Mouse (Mus musculus): ENCODE results near the gene Mov10. TPM values are rescaled to one million over a fixed set of nuclear protein-coding genes. Genes with fewer than 3 reads are reported as not detected.
"Not testable (repeated sequence)": the region's sequence is repeated elsewhere in the genome, so short reads cannot be mapped to it uniquely, and the experiment has no call there.

Gene Mov10
- polyA plus RNA-seq, 1 experiment from 2014 or later, result 13.8 TPM

- Histone ChIP-seq H3K27me3 (peaks cover 33% of the 10 kb centered on the region), H3K36me3 (no peaks in the 10 kb centered on the region), H3K9me3 (no peaks in the 10 kb centered on the region), H3K4me1 (replicated peaks) (peaks cover 8% of the 10 kb centered on the region), H3K9ac (no peak overlapping the region), H3K4me2 (no peak overlapping the region), H3K4me3 (no peak overlapping the region), H3K27ac (replicated peaks) (no peak overlapping the region)
- 75% methylated on average over 7 of the region's 7 CpGs for WGBS
- ATAC-seq (ENCODE audit: low read depth), result no peak
These were observed 45.1 kb downstream of the Mov10 start for GRCm38 (mm10) chr3:104773301-104773700.

- Histone ChIP-seq H3K4me2 (no peak overlapping the region), H3K9me3 (no peaks in the 10 kb centered on the region), H3K27me3 (peaks cover 16% of the 10 kb centered on the region), H3K9ac (no peak overlapping the region), H3K4me3 (no peak overlapping the region), H3K4me1 (replicated peaks) (no peaks in the 10 kb centered on the region), H3K27ac (replicated peaks) (no peak overlapping the region), H3K36me3 (no peaks in the 10 kb centered on the region)
- WGBS, result 62% methylated on average over 6 of the region's 6 CpGs
- no peak for ATAC-seq (ENCODE audit: low read depth)
These were observed 46.9 kb downstream of the Mov10 start for GRCm38 (mm10) chr3:104771460-104771859.

- Histone ChIP-seq H3K27me3 (peaks cover 10% of the 10 kb centered on the region), H3K4me3 (no peak overlapping the region), H3K4me1 (replicated peaks) (no peaks in the 10 kb centered on the region), H3K9ac (no peak overlapping the region), H3K36me3 (no peaks in the 10 kb centered on the region), H3K9me3 (no peaks in the 10 kb centered on the region), H3K4me2 (no peak overlapping the region), H3K27ac (replicated peaks) (no peak overlapping the region)
- WGBS, result 74% methylated on average over 3 of the region's 3 CpGs
- no peak for ATAC-seq (ENCODE audit: low read depth)
These were observed 47.4 kb downstream of the Mov10 start for GRCm38 (mm10) chr3:104770918-104771317.

- no peaks in the 10 kb centered on the region for H3K9me3 ChIP-seq
- no peak overlapping the region for H3K4me2 ChIP-seq
- WGBS, result 58% methylated on average over 10 of the region's 10 CpGs
- H3K4me1 ChIP-seq (replicated peaks), result no peaks in the 10 kb centered on the region
- no peak overlapping the region for H3K9ac ChIP-seq
- no peak for ATAC-seq (ENCODE audit: low read depth)
- H3K27ac ChIP-seq (replicated peaks), result no peak overlapping the region
- H3K36me3 ChIP-seq, result no peaks in the 10 kb centered on the region
- H3K4me3 ChIP-seq, result no peak overlapping the region
- peaks cover 5% of the 10 kb centered on the region; the same call in 1 of the 2 replicates for H3K27me3 ChIP-seq
These were observed 48.3 kb downstream of the Mov10 start for GRCm38 (mm10) chr3:104770035-104770434.

GRCm38 (mm10) chr3:104769135-104769534 is 49.2 kb downstream of the Mov10 start:
- H3K27me3 ChIP-seq, result peaks cover 5% of the 10 kb centered on the region; the same call in 1 of the 2 replicates
- H3K27ac ChIP-seq (replicated peaks), result no peak overlapping the region
- H3K9me3 ChIP-seq, result no peaks in the 10 kb centered on the region
- ATAC-seq (ENCODE audit: low read depth), result no peak
- H3K9ac ChIP-seq, result no peak overlapping the region
- H3K4me2 ChIP-seq, result no peak overlapping the region
- WGBS, result 36% methylated on average over 3 of the region's 3 CpGs
- no peak overlapping the region for H3K4me3 ChIP-seq
- no peaks in the 10 kb centered on the region for H3K36me3 ChIP-seq
- H3K4me1 ChIP-seq (replicated peaks), result no peaks in the 10 kb centered on the region

- H3K36me3 ChIP-seq, result no peaks in the 10 kb centered on the region
- H3K9me3 ChIP-seq, result no peaks in the 10 kb centered on the region
- no peaks in the 10 kb centered on the region for H3K4me1 ChIP-seq (replicated peaks)
- H3K27ac ChIP-seq (replicated peaks), result no peak overlapping the region
- H3K4me2 ChIP-seq, result no peak overlapping the region
- ATAC-seq (ENCODE audit: low read depth), result no peak
- WGBS, result 82% methylated on average over 4 of the region's 4 CpGs
- no peak overlapping the region for H3K4me3 ChIP-seq
- peaks cover 3% of the 10 kb centered on the region; the same call in 1 of the 2 replicates for H3K27me3 ChIP-seq
- H3K9ac ChIP-seq, result no peak overlapping the region
These were observed 50.6 kb downstream of the Mov10 start for GRCm38 (mm10) chr3:104767716-104768115.

GRCm38 (mm10) chr3:104767141-104767540 is 51.2 kb downstream of the Mov10 start:
- H3K36me3 ChIP-seq, result no peaks in the 10 kb centered on the region
- no peak overlapping the region for H3K4me2 ChIP-seq
- no peak for ATAC-seq (ENCODE audit: low read depth)
- no peak overlapping the region for H3K4me3 ChIP-seq
- H3K9ac ChIP-seq, result no peak overlapping the region
- WGBS, result 72% methylated on average over 2 of the region's 2 CpGs
- H3K4me1 ChIP-seq (replicated peaks), result no peaks in the 10 kb centered on the region
- H3K27ac ChIP-seq (replicated peaks), result no peak overlapping the region
- H3K27me3 ChIP-seq, result 0 out of 2 replicates have a peak, but pooled peaks cover 3% of the 10 kb centered on the region
- no peaks in the 10 kb centered on the region for H3K9me3 ChIP-seq

- 17% methylated on average over 4 of the region's 4 CpGs for WGBS
- no peak for ATAC-seq (ENCODE audit: low read depth)
- H3K4me2 ChIP-seq, result no peak overlapping the region
- no peaks in the 10 kb centered on the region for H3K9me3 ChIP-seq
- H3K4me1 ChIP-seq (replicated peaks), result no peaks in the 10 kb centered on the region
- H3K27ac ChIP-seq (replicated peaks), result no peak overlapping the region
- H3K36me3 ChIP-seq, result no peaks in the 10 kb centered on the region
- H3K9ac ChIP-seq, result no peak overlapping the region
- H3K4me3 ChIP-seq, result no peak overlapping the region
- peaks cover 17% of the 10 kb centered on the region for H3K27me3 ChIP-seq
These were observed 53.3 kb downstream of the Mov10 start for GRCm38 (mm10) chr3:104765021-104765420.

DNA sequence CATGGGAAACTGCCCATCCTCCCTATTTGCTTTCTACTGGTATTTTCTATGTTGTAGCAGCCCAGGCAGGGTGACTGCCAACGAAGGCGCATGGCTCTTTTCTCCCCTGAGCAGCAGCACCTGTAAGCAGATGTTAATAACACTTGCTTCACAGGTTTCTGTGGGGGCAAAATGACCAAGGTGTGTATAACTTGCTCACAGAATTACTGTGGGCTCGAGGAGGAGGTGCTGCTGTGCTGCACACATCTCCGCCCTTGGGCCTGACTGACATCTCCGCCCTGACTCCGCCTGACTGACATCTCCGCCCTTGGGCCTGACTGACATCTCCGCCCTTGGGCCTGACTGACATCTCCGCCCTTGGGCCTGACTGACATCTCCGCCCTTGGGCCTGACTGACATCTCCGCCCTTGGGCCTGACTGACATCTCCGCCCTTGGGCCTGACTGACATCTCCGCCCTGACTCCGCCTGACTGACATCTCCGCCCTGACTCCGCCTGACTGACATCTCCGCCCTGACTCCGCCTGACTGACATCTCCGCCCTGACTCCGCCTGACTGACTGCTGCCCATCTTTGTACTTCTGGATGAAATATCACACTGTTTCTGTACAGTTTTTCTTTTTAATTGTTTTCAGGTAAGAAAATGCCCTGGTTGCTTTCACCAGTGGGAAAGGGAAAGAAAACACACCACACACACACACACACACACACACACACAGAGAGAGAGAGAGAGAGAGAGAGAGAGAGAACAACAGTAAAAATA is 56.1 kb downstream of the Mov10 start:
- peaks cover 22% of the 10 kb centered on the region for H3K27me3 ChIP-seq
- not testable (repeated sequence) for H3K9ac ChIP-seq; H3K27ac ChIP-seq (replicated peaks); ATAC-seq (ENCODE audit: low read depth); H3K36me3 ChIP-seq; H3K4me1 ChIP-seq (replicated peaks); H3K9me3 ChIP-seq; H3K4me2 ChIP-seq; H3K4me3 ChIP-seq
- 21% methylated on average over 20 of the region's 20 CpGs for WGBS

DNA sequence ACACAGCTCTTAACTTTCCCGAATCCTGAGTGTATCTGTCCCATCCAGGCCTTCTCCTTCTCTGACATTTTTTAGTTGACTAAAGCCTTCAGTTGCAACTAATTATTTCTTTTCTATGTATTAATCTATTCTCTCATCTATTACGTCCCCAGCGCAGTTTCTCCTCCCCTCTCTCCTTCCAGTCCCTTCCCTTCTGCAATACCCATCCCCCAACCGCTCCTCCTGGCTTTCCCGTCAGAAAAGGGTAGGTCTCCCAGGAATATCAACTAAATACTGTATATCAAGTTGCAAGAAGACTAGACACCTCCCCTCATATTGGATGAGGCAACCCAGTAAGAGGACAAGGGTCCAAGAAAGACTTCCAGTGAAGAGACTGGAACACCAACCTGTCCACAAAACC is 59.5 kb downstream of the Mov10 start:
- peak; percentile 8; the same call in 1 of the 2 replicates for ATAC-seq (ENCODE audit: low read depth)
- no peaks in the 10 kb centered on the region for H3K9me3 ChIP-seq
- WGBS, result 15% methylated on average over 5 of the region's 5 CpGs
- peak overlapping the region; percentile 62 for H3K4me2 ChIP-seq
- peak overlapping the region; percentile 38 for H3K4me3 ChIP-seq
- peaks cover 25% of the 10 kb centered on the region for H3K27me3 ChIP-seq
- peaks cover 9% of the 10 kb centered on the region for H3K4me1 ChIP-seq (replicated peaks)
- no peak overlapping the region for H3K27ac ChIP-seq (replicated peaks)
- H3K36me3 ChIP-seq, result no peaks in the 10 kb centered on the region
- peak overlapping the region; percentile 72 for H3K9ac ChIP-seq

DNA sequence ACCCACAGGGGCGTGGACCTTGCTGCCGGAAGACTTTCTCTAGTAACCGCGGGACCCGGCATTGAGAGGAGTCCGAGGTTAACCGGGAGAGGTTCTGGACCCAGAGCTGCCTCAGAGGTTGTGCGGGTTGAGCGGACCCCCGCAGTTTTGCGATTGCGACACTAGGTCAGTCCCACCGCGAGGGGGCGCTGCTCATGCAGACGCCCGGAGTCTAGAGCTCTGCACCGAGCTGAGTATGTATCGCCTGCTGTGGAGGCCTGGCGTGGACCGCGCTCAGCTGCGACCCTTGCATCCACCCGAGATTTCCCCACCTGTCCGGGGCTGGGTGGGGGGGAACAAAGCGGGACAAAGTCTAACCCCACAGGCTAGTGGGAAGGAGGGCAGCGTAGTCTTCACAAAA is 60.0 kb downstream of the Mov10 start:
- peak; percentile 78 for ATAC-seq (ENCODE audit: low read depth)
- Histone ChIP-seq H3K4me2 (peak overlapping the region; percentile 62), H3K27ac (replicated peaks) (no peak overlapping the region), H3K9ac (peak overlapping the region; percentile 72), H3K36me3 (no peaks in the 10 kb centered on the region), H3K9me3 (no peaks in the 10 kb centered on the region), H3K27me3 (peaks cover 29% of the 10 kb centered on the region), H3K4me3 (peak overlapping the region; percentile 38), H3K4me1 (replicated peaks) (peaks cover 9% of the 10 kb centered on the region)
- 1% methylated on average over 27 of the region's 27 CpGs for WGBS

DNA sequence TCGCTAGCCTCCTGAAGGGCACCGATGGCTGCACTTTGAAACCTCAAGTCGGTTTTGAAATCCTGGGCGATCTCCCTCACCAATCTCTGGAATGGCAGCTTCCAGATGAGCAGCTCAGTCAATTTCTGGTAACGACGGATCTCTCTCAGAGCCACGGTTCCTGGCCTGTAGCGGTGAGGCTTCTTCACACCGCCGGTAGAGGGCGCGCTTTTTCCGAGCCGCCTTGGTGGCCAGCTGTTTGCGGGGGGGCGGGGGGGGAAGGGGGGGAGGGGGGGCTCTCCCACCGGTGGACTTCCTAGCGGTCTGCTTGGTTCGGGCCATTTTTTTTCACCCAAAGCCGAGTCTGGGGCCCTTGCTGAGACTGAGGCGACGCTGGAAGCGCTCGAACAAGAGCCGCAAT is 65.5 kb downstream of the Mov10 start:
- not testable (repeated sequence) for H3K4me2 ChIP-seq; H3K36me3 ChIP-seq; H3K4me1 ChIP-seq (replicated peaks); H3K27me3 ChIP-seq; H3K9me3 ChIP-seq; H3K27ac ChIP-seq (replicated peaks); H3K9ac ChIP-seq; ATAC-seq (ENCODE audit: low read depth); H3K4me3 ChIP-seq
- WGBS, result 17% methylated on average over 19 of the region's 25 CpGs

Measured in neural tube, embryonic 13.5 days (tissue).